Mouse (Mus musculus) ES-Bruce4 (cell line): ENCODE measurements around the gene Sox2. TPM values are rescaled to one million over a fixed set of nuclear protein-coding genes. Genes with fewer than 3 reads are reported as not detected.

Experiments
- H3K27ac ChIP-seq: 2 replicates; pipeline ENCODE4 v1.5.1; 2012; ENCODE audit warnings: low read length, inconsistent platforms; ENCODE audit not compliant: insufficient read depth
- H3K27me3 ChIP-seq: 2 replicates; pipeline ENCODE4 v1.6.1; 2012; ENCODE audit warnings: mild to moderate bottlenecking, low read length, inconsistent platforms; ENCODE audit not compliant: control insufficient read depth, poor library complexity, insufficient read depth, severe bottlenecking
- H3K36me3 ChIP-seq: 2 replicates; pipeline ENCODE4 v1.6.1; 2012; ENCODE audit warnings: inconsistent platforms, mild to moderate bottlenecking, low read length, moderate library complexity; ENCODE audit not compliant: control insufficient read depth, poor library complexity, insufficient read depth, severe bottlenecking
- H3K4me1 ChIP-seq: one replicate; pipeline ENCODE4 v1.8.1; 2011; ENCODE audit warnings: low read length; ENCODE audit not compliant: control insufficient read depth, insufficient read depth
- H3K4me3 ChIP-seq: 2 replicates; pipeline ENCODE4 v1.5.1; 2011; ENCODE audit warnings: low read depth, mild to moderate bottlenecking, low read length
- H3K9ac ChIP-seq: 2 replicates; pipeline ENCODE4 v1.6.1; 2012; ENCODE audit warnings: low read depth, mild to moderate bottlenecking, inconsistent platforms; ENCODE audit not compliant: poor library complexity, severe bottlenecking
- H3K9me3 ChIP-seq: replicated peaks from 2 replicates; pipeline ENCODE4 v1.6.1; 2012; ENCODE audit warnings: mild to moderate bottlenecking, low read length, inconsistent platforms; ENCODE audit not compliant: control insufficient read depth, poor library complexity, insufficient read depth, severe bottlenecking
- CTCF ChIP-seq: IDR thresholded peaks from one replicate; pipeline ENCODE4 v1.8.1; 2011; ENCODE audit warnings: low read depth, low read length
- EP300 ChIP-seq: IDR thresholded peaks from 2 replicates; pipeline ENCODE4 v1.6.1; 2011; ENCODE audit warnings: low read depth, low read length; ENCODE audit not compliant: insufficient read depth
- POLR2A ChIP-seq: IDR thresholded peaks from one replicate; pipeline ENCODE4 v1.8.1; 2011; ENCODE audit warnings: low read length; ENCODE audit not compliant: insufficient read depth
- polyA plus RNA-seq: library from polyadenylated mRNA; stranded (reverse); fragments of >200 nt; gene quantifications from 2 replicates; pipeline ENCODE4 v1.2.4, GENCODE M21; 2011; ENCODE audit warnings: low read depth; ENCODE audit not compliant: missing spikeins, insufficient read depth, insufficient read length

Sox2 gene
- polyA plus RNA-seq, 1 experiment, result 407 TPM

DNA sequence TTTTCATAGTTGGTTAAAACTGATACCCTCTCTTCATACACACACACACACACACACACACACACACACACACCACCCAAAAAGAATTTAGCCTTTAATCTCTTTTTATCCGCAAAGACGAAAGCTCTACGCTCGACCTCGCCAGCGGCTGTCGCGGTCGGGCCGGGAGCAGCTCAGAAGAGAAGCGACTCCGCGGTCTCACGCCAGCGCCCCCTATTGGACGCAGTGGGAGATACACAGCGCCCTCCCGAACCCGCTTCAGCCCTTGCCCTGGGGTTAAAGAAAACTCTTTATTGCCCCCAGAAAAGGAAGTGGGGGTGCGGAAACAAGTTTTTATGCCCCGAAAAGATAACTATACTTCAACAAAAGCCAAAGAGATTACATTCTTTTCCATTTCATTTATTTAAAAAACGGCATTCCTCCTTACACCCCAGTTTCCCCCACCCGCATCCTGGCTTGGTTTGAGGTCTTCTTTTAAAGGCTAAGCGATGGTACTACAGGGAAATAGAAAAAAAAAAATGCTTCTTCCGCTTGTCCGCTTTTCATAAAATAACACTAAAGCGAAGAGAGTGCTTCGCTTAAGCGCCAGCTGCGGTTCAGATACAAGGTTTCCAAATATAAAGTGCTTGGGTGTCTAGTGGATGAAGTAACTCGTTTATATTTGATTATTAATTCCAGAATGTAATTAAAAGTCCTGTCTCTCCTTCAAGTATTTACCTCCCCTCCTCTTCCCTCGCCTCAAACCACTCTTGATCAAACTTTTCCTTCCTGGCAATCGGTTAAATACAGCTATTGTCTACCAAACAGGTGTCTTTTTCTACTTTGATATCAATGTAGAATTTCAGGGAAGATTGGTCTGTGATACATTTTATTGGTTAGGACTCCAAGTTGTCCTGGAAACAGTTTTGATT is 9.3 kb upstream of the Sox2 start:
- H3K9me3 ChIP-seq, result no peaks in the 10 kb centered on the region
- no peak overlapping the region for H3K27ac ChIP-seq
- no peak overlapping the region for H3K4me3 ChIP-seq
- no peaks in the 10 kb centered on the region for H3K27me3 ChIP-seq
- H3K4me1 ChIP-seq, result peaks cover 1% of the 10 kb centered on the region
- H3K9ac ChIP-seq, result no peak overlapping the region
- H3K36me3 ChIP-seq, result no peaks in the 10 kb centered on the region
- TF ChIP-seq CTCF, result peak; percentile 77
- no peak for TF ChIP-seq EP300

DNA sequence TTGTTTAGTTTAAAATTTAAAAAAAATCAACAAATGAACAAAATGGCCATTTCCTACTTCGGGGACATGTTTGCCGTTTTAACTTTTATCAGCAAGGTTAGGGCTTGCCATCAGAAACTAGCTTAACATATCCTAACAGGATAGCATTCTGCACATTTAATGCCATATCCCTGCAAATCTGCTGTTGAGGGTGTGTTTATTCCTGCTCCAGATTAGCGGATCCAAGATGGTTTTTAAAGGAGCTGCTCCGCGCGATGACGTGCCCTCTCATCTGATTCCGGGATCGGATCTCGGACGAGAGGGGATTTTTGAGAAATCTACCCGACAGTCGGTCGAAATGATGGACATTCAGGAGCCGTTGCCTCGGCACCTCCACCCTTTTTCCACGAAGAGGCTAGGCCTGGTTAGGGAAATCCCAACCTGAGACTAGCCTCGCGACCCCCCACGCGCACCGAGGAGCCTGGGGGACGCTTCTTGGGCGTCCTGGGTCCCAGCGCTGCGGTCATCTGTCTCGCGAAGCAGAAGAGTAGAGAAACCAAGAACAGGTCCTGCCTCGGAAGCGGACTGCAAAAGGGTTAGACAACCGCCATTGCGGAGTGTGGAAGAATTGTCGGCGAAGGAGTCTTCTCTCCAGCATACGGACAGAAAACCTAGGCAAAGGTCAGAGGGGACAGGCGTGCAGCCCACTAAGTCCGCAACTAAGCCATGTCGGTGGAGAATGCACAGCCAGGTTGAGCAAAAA is 8.3 kb upstream of the Sox2 start:
- Histone ChIP-seq H3K36me3 (no peaks in the 10 kb centered on the region), H3K27me3 (no peaks in the 10 kb centered on the region), H3K4me3 (peak overlapping the region; percentile 57), H3K4me1 (peaks cover 1% of the 10 kb centered on the region), H3K9me3 (no peaks in the 10 kb centered on the region), H3K9ac (peak overlapping the region; percentile 53), H3K27ac (no peak overlapping the region)
- TF ChIP-seq EP300 (no peak), POLR2A (no peak), CTCF (no peak)

DNA sequence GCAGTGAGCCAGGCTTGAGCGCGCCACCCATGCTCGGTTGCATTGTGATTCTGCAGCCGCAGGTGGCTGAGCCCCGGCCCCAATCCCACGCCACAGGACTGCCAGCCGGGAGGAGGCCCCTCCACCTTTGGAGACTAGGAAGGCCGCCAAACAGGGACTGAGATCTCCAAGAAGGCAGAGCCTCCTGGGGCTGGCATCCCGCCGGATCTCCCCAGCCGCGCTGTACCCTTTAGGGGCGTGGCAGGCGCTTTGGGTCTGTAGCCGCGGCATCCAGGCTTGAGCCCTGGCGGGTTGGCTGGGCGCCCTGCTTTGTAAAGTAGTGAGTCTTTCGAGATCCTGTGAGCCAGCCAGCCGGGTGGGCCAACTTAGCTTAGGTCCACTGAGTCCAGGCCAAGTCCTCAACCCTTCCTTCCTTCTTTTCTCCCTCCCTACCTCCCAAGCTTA is 7.7 kb upstream of the Sox2 start:
- H3K9ac ChIP-seq, result peak overlapping the region; percentile 53
- H3K4me3 ChIP-seq, result peak overlapping the region; percentile 57
- TF ChIP-seq POLR2A, result no peak
- no peak for TF ChIP-seq EP300
- no peak for TF ChIP-seq CTCF
- no peaks in the 10 kb centered on the region for H3K9me3 ChIP-seq
- H3K27ac ChIP-seq, result no peak overlapping the region
- H3K36me3 ChIP-seq, result no peaks in the 10 kb centered on the region
- no peaks in the 10 kb centered on the region for H3K27me3 ChIP-seq
- H3K4me1 ChIP-seq, result peaks cover 1% of the 10 kb centered on the region

DNA sequence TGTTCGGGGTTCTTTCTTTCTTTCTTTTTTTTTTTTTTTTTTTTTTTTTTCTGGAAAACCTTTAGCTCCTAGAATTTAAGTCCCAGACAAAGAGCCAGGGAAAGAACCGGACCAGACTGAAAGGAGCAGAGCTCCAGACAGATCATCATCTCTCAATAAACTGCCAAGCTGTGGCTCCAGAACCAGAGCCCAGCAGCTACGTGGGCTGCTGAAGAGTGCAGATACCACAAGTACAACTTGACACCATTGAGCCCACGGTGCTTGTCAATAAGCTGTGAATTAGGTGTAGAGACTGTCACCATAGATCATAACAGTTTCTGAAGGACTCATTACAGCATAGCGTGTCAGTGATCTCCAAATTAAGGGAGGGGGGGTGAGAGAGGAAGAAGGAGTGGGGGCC is 7.1 kb upstream of the Sox2 start:
- Histone ChIP-seq H3K27me3 (no peaks in the 10 kb centered on the region), H3K4me3 (no peak overlapping the region), H3K36me3 (no peaks in the 10 kb centered on the region), H3K27ac (no peak overlapping the region), H3K9ac (peak overlapping the region; percentile 53), H3K9me3 (no peaks in the 10 kb centered on the region), H3K4me1 (peaks cover 1% of the 10 kb centered on the region)
- TF ChIP-seq CTCF, result no peak
- TF ChIP-seq EP300, result no peak
- no peak for TF ChIP-seq POLR2A

DNA sequence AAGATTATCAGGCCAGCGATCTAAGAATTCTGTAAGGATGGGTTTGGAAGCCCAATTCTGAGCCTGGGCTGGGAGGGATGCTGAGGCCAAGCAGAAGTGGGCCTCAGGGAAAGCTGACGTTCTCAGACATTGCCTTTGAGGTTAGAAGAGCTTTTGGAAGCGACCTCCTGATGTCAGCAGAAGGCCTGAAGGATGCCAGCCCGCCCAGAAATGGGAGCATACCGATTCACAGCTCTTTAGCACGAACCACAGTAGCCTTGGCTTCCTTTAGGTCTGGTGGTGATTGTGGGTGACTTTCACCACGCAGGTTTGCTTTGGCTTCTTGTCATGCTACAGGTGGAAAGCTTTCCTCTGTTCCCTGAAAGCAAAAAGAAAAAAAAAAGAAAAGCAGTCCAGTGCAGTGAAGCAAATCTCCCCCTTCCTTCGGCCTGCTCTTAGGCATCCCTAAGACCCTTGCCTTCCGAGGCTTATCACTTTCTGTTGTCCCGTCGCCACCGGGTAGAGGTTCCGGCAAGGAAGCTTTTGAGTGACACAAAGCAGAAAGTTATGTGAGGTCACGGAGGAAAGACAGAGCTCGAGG is 6.6 kb upstream of the Sox2 start:
- TF ChIP-seq EP300 (no peak), CTCF (no peak), POLR2A (no peak)
- Histone ChIP-seq H3K4me1 (no peaks in the 10 kb centered on the region), H3K27me3 (no peaks in the 10 kb centered on the region), H3K4me3 (no peak overlapping the region), H3K9me3 (no peaks in the 10 kb centered on the region), H3K36me3 (no peaks in the 10 kb centered on the region), H3K9ac (no peak overlapping the region), H3K27ac (no peak overlapping the region)

DNA sequence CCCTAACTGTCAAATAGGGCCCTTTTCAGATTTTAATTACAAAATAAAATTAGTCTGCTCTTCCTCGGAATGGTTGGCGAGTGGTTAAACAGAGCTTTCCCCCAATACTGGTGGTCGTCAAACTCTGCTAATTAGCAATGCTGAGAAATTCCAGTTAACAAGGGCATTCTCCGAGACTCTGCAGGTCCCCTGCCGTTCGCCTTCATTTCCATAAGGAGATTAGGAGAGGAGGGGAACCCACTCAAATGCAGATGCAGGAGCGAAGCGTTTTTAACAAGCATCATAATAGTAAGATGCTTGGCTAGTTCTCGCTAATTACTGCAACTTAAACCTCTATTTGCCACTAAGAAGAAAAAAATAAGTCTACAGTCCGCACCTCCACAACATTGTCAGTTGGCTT is 4.0 kb upstream of the Sox2 start:
- H3K9ac ChIP-seq, result no peak overlapping the region
- H3K4me1 ChIP-seq, result no peaks in the 10 kb centered on the region
- H3K9me3 ChIP-seq, result no peaks in the 10 kb centered on the region
- no peak overlapping the region for H3K27ac ChIP-seq
- H3K4me3 ChIP-seq, result no peak overlapping the region
- no peaks in the 10 kb centered on the region for H3K27me3 ChIP-seq
- peaks cover 4% of the 10 kb centered on the region for H3K36me3 ChIP-seq
- TF ChIP-seq POLR2A, result no peak
- peak; percentile 98 for TF ChIP-seq EP300
